Mouse (Mus musculus) bone marrow, adult 2 months (tissue): Measurements from ENCODE around the gene Cxcl17.

Experiments
- CTCF ChIP-seq: fragments of 200-500 bp; IDR thresholded peaks from 2 replicates; pipeline ENCODE4 v1.5.1; 2011; ENCODE audit warnings: low read length, control low read depth; ENCODE audit not compliant: control insufficient read depth, insufficient read depth
- POLR2A ChIP-seq: fragments of 200-500 bp; IDR thresholded peaks from 2 replicates; pipeline ENCODE4 v1.6.1; 2011; ENCODE audit warnings: low read depth, mild to moderate bottlenecking, control low read depth, low read length, borderline replicate concordance; ENCODE audit not compliant: control insufficient read depth

DNA sequence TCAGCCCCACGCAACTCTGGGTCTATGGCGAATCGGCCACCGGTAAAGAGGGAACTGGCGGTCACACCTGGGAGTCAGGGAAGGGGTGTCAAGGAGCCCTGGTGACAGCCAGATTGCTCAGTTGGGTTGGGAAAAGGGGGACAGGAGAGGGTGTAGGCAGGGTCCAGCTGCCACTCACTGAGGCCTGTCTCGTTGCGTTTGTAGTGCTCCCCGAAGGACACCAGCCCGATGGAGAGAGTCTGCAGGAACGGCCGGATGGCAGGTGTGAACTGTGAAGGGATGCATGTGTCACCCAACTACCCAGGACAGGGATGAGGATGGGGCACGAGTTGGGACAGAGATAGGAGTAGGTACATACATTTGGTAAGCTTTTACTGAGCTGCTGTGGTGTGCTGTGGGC, 27.4 kb downstream of the Cxcl17 start:
- TF ChIP-seq CTCF (no peak), POLR2A (no peak)
